Mouse (Mus musculus): ENCODE data around the gene Dnm3. TPM values are rescaled to one million over a fixed set of nuclear protein-coding genes. Genes with fewer than 3 reads are reported as not detected.

The Dnm3 gene
- polyA plus RNA-seq, 1 experiment: not detected

DNA sequence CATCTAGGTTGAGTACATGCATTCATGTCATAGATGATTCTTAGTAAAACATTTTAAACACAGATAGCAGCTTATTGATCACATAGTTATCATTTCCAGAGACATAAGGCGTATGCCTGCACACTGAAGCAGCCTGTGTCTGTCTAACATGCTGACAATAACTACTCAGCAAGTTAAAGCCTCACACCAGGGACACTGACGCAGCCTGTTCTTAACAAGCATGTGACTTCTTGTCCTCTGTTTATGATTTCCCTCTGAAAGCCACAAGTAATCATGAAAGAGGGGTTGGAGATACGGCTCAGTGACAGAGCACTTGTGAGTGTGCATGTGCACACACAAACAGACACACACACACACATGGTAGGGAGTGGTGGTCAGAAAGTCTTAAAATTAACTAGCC, 294.4 kb downstream of the Dnm3 start:
- 91% methylated on average over 3 of the region's 3 CpGs for WGBS
- Histone ChIP-seq H3K27ac (ENCODE audit: insufficient read depth, low read depth, low read length) (no peak overlapping the region), H3K4me1 (ENCODE audit: control insufficient read depth, insufficient read depth, low read length) (peaks cover 8% of the 10 kb centered on the region; the same call in 1 of the 2 replicates), H3K4me3 (ENCODE audit: insufficient read depth, low read depth, low read length) (no peak overlapping the region)
- TF ChIP-seq CTCF (IDR thresholded peaks at IDR 0.05; ENCODE audit: insufficient read depth, low read depth, low read length) (no peak), POLR2A (IDR thresholded peaks at IDR 0.05; ENCODE audit: insufficient read depth, low read depth, low read length) (no peak)

DNA sequence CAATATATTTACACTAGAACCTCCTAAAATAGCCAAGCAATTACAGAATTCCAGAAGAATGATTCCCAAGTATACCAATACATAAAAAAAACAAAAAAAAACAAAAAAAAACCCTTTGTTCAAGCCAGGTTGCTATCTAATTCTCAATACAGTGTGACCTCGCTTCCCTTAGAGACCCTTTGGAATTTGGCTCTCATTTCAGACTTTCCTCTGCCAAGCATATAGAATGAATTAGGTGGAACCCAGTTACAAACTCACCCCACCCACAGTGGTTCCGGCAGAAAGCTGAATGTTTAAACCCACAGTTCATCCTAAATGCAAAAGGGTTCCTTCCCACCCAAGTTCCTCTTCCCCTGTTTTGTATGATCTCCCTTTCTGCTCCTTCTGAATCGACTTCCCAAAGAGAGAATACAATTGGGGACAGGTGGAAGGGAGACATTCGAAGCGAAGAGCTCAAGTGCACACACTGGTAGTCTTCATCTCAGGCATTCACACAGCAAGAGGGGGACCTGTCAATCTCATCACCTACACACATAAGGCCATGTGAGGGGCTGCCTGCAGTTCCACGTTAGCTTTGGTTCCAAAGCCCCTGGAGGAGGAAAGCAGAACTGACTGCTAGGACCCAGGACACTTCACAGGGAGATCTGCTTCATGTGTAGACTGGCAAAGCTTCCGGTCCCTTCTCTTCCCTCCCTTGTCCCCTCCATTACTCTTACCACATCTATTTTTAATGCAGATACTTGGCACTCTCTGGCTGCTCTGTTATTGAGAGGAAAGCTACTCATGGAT, 296.5 kb downstream of the Dnm3 start:
- no peak for TF ChIP-seq POLR2A (IDR thresholded peaks at IDR 0.05; ENCODE audit: insufficient read depth, low read depth, low read length)
- TF ChIP-seq CTCF (IDR thresholded peaks at IDR 0.05; ENCODE audit: insufficient read depth, low read depth, low read length): no peak
- WGBS: 86% methylated on average over 7 of the region's 7 CpGs
- Histone ChIP-seq H3K4me3 (ENCODE audit: insufficient read depth, low read depth, low read length) (no peak overlapping the region), H3K27ac (ENCODE audit: insufficient read depth, low read depth, low read length) (no peak overlapping the region), H3K4me1 (ENCODE audit: control insufficient read depth, insufficient read depth, low read length) (peaks cover 8% of the 10 kb centered on the region; the same call in 1 of the 2 replicates)

DNA sequence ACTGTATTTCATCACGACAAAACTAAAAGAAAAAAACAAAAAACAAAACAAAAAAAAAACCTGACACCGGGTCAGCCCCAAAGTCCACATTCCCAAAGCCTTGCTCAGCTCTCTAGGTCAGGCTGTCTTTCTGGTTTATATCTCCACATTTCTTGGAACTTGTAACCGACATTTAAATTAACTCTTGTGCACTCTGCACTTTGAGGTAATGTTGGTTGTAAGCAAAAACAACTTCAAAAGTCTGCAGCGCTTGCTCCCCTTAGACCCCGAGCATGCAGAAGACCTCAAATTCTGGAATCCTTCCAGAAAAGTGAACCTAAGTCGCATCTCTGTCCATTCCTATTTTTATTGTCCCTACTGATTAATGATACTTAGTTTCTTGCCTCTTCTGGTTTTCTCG, 297.4 kb downstream of the Dnm3 start:
- Histone ChIP-seq H3K27ac (ENCODE audit: insufficient read depth, low read depth, low read length) (no peak overlapping the region), H3K4me1 (ENCODE audit: control insufficient read depth, insufficient read depth, low read length) (peaks cover 8% of the 10 kb centered on the region; the same call in 1 of the 2 replicates), H3K4me3 (ENCODE audit: insufficient read depth, low read depth, low read length) (no peak overlapping the region)
- TF ChIP-seq POLR2A (IDR thresholded peaks at IDR 0.05; ENCODE audit: insufficient read depth, low read depth, low read length): no peak
- no peak for TF ChIP-seq CTCF (IDR thresholded peaks at IDR 0.05; ENCODE audit: insufficient read depth, low read depth, low read length)
- WGBS: 83% methylated on average over 7 of the region's 7 CpGs

DNA sequence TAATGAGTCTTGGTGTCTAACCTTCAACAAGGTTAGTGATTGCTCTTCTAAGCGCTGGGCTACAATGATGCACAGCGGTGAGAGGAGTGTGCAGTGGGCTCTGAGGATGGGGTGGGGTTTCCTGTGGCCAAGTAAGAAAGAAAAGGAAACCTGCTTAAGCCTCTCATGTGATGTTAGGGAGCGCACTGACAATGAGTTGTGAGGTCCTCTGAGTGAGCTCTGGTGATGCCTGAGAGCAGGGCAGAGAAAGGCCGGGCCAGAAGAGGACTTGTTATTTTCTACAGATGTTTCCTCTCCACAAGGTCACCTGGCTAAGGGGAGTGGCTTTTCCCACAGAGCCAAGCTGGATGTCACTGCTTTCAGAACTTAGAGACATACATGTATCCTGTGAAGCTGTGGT, 298.4 kb downstream of the Dnm3 start:
- Histone ChIP-seq H3K27ac (ENCODE audit: insufficient read depth, low read depth, low read length) (no peak overlapping the region), H3K4me1 (ENCODE audit: control insufficient read depth, insufficient read depth, low read length) (peaks cover 4% of the 10 kb centered on the region; the same call in 1 of the 2 replicates), H3K4me3 (ENCODE audit: insufficient read depth, low read depth, low read length) (no peak overlapping the region)
- TF ChIP-seq CTCF (IDR thresholded peaks at IDR 0.05; ENCODE audit: insufficient read depth, low read depth, low read length) (no peak), POLR2A (IDR thresholded peaks at IDR 0.05; ENCODE audit: insufficient read depth, low read depth, low read length) (no peak)
- 96% methylated on average over 4 of the region's 4 CpGs for WGBS

DNA sequence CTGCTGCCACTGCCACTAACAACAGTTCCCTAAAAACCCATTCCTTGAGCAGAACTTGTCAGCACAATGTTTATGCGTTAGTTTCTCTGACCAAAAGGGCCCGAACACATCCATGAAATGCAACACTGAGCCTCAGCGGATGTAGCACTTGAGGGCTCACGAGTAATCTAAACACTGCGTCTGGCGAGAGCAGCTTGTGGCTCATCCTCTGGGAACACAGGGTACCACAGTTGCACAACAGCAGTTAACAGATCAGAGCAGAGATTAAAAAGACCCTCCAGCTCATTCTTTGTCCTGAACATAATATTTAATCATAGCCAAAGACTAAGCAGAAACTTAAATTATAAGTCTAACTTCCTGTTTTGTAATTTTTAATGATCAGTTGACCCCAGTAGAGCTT, 305.0 kb downstream of the Dnm3 start:
- Histone ChIP-seq H3K4me1 (ENCODE audit: control insufficient read depth, insufficient read depth, low read length) (no peaks in the 10 kb centered on the region), H3K27ac (ENCODE audit: insufficient read depth, low read depth, low read length) (no peak overlapping the region), H3K4me3 (ENCODE audit: insufficient read depth, low read depth, low read length) (no peak overlapping the region)
- 86% methylated on average over 6 of the region's 6 CpGs for WGBS
- TF ChIP-seq CTCF (IDR thresholded peaks at IDR 0.05; ENCODE audit: insufficient read depth, low read depth, low read length) (no peak), POLR2A (IDR thresholded peaks at IDR 0.05; ENCODE audit: insufficient read depth, low read depth, low read length) (no peak)

DNA sequence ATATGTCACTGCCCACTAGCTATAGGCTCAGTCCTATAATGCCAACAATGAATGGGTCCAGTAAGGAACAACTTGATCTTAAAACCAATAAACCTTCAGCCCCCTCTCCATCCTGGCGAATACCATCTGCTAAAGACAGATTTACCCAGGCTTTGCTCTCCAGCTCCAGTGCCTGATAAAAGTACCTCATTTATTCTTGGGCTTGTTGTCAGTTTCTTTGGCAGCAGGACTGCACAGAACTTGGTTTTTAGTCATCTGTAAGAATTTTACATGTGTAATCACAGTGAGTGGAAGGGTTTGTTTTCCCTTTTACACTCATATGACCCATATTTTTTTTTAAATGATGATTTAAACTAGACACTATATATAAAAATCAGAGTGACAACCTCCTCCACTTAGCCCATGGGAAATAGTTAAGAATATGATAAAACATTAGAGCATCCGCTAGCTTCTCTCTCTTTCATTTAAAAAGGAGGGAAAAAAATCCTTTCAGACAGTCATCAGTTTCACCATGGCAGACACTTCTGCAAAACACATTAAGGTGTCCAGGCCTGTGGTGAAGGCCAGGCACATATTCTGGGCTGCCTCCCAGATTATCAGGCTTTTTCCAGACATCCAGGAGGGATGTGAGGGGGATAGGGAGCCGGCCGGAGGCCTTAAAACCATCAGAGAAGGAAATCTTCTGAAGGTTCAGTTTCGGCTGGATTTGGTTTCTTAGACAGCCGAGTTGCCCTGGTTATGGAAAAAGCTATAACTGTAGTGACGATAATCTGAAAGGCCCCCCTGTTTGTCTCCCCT, 313.9 kb downstream of the Dnm3 start:
- H3K4me3 ChIP-seq (ENCODE audit: insufficient read depth, low read depth, low read length): no peak overlapping the region
- no peak overlapping the region for H3K27ac ChIP-seq (ENCODE audit: insufficient read depth, low read depth, low read length)
- no peaks in the 10 kb centered on the region for H3K4me1 ChIP-seq (ENCODE audit: control insufficient read depth, insufficient read depth, low read length)

DNA sequence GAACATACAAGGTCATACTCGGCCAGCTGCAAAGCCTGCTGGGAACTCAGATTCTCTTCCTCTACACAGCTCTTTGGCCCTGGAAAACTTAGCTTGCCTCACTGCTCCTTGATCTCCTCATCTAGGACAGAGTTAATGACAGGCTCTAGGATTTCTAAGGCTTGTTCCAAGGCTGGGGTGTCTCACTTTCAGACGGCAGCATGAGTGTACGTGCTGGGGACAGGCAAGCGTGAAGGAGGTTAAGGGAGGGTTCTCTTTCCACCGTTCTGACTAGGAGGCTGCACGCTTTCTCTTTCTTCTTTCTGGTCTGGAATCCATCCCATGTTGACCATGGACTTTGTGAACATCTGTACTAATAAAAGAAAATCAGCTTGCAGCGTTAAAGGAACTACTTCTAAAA, 315.2 kb downstream of the Dnm3 start:
- H3K4me1 ChIP-seq (ENCODE audit: control insufficient read depth, insufficient read depth, low read length): no peaks in the 10 kb centered on the region
- TF ChIP-seq POLR2A (IDR thresholded peaks at IDR 0.05; ENCODE audit: insufficient read depth, low read depth, low read length): no peak
- no peak for TF ChIP-seq CTCF (IDR thresholded peaks at IDR 0.05; ENCODE audit: insufficient read depth, low read depth, low read length)
- no peak overlapping the region for H3K27ac ChIP-seq (ENCODE audit: insufficient read depth, low read depth, low read length)
- 73% methylated on average over 7 of the region's 7 CpGs for WGBS
- no peak overlapping the region for H3K4me3 ChIP-seq (ENCODE audit: insufficient read depth, low read depth, low read length)

More for the DNA sequence above, 313.9 kb downstream of the Dnm3 start:
- TF ChIP-seq CTCF (IDR thresholded peaks at IDR 0.05; ENCODE audit: insufficient read depth, low read depth, low read length): no peak
- TF ChIP-seq POLR2A (IDR thresholded peaks at IDR 0.05; ENCODE audit: insufficient read depth, low read depth, low read length): no peak
- 94% methylated on average over 7 of the region's 7 CpGs for WGBS

DNA sequence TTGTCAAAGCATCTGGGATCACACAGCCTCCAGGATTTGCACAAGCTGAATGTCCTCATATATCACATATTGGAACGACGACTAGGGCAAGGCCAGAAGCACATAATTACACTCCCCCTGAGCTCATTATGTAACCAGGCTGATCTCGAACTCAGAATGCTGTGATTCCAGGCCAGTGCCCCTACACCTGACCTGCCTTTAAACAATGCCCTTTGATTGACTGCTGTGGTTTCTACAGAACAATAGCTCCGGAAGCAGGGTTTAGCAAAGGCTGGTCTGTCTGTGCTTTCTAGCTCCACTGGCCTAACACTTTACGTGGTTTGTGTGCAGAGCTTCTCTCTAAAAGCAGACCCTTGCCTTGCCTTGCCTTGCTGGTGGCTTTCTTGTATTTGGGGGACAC, 315.6 kb downstream of the Dnm3 start:
- Histone ChIP-seq H3K27ac (ENCODE audit: insufficient read depth, low read depth, low read length) (no peak overlapping the region), H3K4me1 (ENCODE audit: control insufficient read depth, insufficient read depth, low read length) (peaks cover 3% of the 10 kb centered on the region; the same call in 1 of the 2 replicates), H3K4me3 (ENCODE audit: insufficient read depth, low read depth, low read length) (no peak overlapping the region)
- WGBS: 61% methylated on average over 5 of the region's 5 CpGs
- TF ChIP-seq POLR2A (IDR thresholded peaks at IDR 0.05; ENCODE audit: insufficient read depth, low read depth, low read length): no peak
- TF ChIP-seq CTCF (IDR thresholded peaks at IDR 0.05; ENCODE audit: insufficient read depth, low read depth, low read length): no peak

DNA sequence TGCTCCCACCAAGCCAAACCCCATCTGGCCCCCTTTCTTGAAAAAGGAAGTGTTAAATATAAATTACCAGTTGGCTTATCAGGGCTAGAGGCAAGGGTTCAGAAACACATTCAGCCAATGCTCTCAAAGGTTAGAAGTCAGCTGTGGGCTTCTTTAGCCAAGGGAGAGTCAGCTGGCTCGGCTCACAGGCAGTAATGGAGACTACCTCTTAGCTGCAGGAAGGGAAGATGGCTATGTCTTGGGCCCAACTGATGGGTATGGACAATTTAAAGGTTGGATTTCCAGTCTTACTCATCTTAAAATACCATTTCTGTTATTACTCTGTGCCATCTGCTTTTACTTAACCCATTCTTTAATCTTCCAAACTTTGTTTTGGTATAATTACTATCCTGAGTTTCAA, 317.1 kb downstream of the Dnm3 start:
- TF ChIP-seq POLR2A (IDR thresholded peaks at IDR 0.05; ENCODE audit: insufficient read depth, low read depth, low read length): no peak
- TF ChIP-seq CTCF (IDR thresholded peaks at IDR 0.05; ENCODE audit: insufficient read depth, low read depth, low read length): no peak
- 89% methylated on average over 1 of the region's 1 CpGs for WGBS
- peaks cover 3% of the 10 kb centered on the region; the same call in 1 of the 2 replicates for H3K4me1 ChIP-seq (ENCODE audit: control insufficient read depth, insufficient read depth, low read length)
- no peak overlapping the region for H3K4me3 ChIP-seq (ENCODE audit: insufficient read depth, low read depth, low read length)
- no peak overlapping the region for H3K27ac ChIP-seq (ENCODE audit: insufficient read depth, low read depth, low read length)

All from olfactory bulb, adult 2 months (tissue).